Mouse (Mus musculus) spleen, postnatal 4 days (tissue): ENCODE results near the gene Rab5a.

ENCODE experiments used
- DNase-seq, 2 experiments: peaks; one replicate each; pipeline ENCODE4 v3.0.0; 2022; ENCODE audit warnings: low spot score in 2 of 2

Gene Rab5a

GRCm38 (mm10) chr17:53543591-53544324 lies 64.7 kb downstream of the Rab5a start:
- no peak for DNase-seq

- DNase-seq: no peak
Measured at GRCm38 (mm10) chr17:53551306-53552299, 72.6 kb downstream of the Rab5a start.

GRCm38 (mm10) chr17:53554088-53554487 lies 75.1 kb downstream of the Rab5a start:
- DNase-seq: peak; percentile 48 to 69

- no peak for DNase-seq
Measured at GRCm38 (mm10) chr17:53554813-53555212, 75.8 kb downstream of the Rab5a start.
